Mouse (Mus musculus) limb, embryonic 12.5 days (tissue): ENCODE data around the gene Dglucy. TPM values are rescaled to one million over a fixed set of nuclear protein-coding genes. Genes with fewer than 3 reads are reported as not detected.

ENCODE experiments used
- ATAC-seq: fragments of 200-750 bp; cut with Nextera tagmentation; 2 replicates; pipeline ENCODE4 v1.8.0; 2017; ENCODE audit warnings: low read depth, moderate TSS enrichment; ENCODE audit not compliant: insufficient number of reproducible peaks, insufficient read depth, low FRiP score, low TSS enrichment
- H3K27ac ChIP-seq: fragments of 300-500 bp; sonication (generic); 2 replicates; pipeline ENCODE4 v1.5.1; 2016; ENCODE audit warnings: mild to moderate bottlenecking, moderate library complexity
- H3K27me3 ChIP-seq: fragments of 300-500 bp; sonication (generic); 2 replicates; pipeline ENCODE4 v1.6.1; 2016; ENCODE audit warnings: mild to moderate bottlenecking, moderate library complexity
- H3K36me3 ChIP-seq: fragments of 300-500 bp; sonication (generic); 2 replicates; pipeline ENCODE4 v1.6.1; 2016; ENCODE audit warnings: mild to moderate bottlenecking, moderate library complexity
- H3K4me1 ChIP-seq: fragments of 300-500 bp; sonication (generic); replicated peaks from 2 replicates; pipeline ENCODE4 v1.6.1; 2016
- H3K4me2 ChIP-seq: fragments of 300-500 bp; sonication (generic); 2 replicates; pipeline ENCODE4 v1.6.1; 2016; ENCODE audit warnings: mild to moderate bottlenecking, moderate library complexity
- H3K4me3 ChIP-seq: fragments of 300-500 bp; sonication (generic); replicated peaks from 2 replicates; pipeline ENCODE4 v1.5.1; 2016; ENCODE audit warnings: mild to moderate bottlenecking
- H3K9ac ChIP-seq: fragments of 300-500 bp; sonication (generic); replicated peaks from 2 replicates; pipeline ENCODE4 v1.6.1; 2016; ENCODE audit warnings: mild to moderate bottlenecking, moderate library complexity
- H3K9me3 ChIP-seq: fragments of 300-500 bp; sonication (generic); 2 replicates; pipeline ENCODE4 v1.6.1; 2016; ENCODE audit warnings: mild to moderate bottlenecking, moderate library complexity
- WGBS: fragments of 180-500 bp; shearing (Covaris S2); methylation state at CpG from one replicate; pipeline ENCODE4 v1.1.7; 2016; 5-methylcytosine and 5-hydroxymethylcytosine counted together
- polyA plus RNA-seq: library from polyadenylated mRNA; unstranded; fragments of >200 nt; fragmentation: Nextera tagmentation; extraction: Ambion mirVana; gene quantifications from 2 replicates; pipeline ENCODE4 v1.2.1, GENCODE M21; 2016

The Dglucy gene
- polyA plus RNA-seq, 1 experiment from 2014 or later, result 1.5 TPM

DNA sequence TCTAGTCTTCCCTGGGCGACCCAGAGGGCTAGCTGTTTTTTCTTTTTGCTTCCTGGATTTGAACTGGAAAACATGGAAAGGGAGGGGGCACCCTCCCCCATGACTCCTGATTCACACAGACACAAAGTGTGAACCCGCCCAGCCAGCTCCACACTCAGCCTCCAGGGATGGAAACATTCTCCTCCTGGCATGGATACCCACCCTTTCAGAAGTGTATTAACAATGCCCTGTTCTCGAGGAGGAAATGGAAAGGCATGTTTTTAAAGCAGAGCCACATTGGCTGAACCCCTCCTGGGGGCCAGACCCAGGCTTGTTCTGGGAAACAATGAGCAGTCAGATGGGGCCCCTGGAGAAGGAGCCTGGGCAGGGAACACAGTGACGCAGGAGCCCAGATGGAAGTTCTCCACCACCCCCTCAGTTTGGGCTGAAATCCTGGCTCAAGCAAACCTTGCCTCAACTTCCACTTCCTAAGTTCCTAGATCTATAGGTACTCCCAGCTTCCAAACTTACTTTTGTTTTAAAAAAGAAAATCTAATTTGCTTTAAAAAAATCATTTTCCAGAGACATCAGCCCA is 89.3 kb downstream of the Dglucy start:
- H3K9ac ChIP-seq, result no peak overlapping the region

DNA sequence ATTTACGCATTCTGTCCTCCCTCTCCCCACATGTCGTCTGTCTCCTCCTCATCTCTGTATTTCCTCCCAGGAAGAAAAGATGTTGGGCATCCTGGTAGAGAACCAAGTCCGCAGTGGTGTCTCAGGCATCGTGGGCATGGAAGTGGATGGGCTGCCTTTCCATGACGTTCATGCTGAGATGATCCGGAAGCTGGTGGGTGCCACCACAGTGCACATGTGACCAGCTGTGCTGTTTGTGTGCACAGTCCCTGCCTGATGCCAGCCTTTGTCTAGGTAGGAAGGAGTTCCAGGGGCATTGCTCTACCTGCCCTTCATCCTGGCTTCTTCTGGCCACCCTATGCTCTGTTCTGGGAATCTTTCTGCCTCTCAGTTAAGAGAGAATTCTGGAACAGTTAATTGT is 92.4 kb downstream of the Dglucy start:
- Histone ChIP-seq H3K9me3 (peaks cover 6% of the 10 kb centered on the region; the same call in 1 of the 2 replicates), H3K27ac (no peak overlapping the region), H3K4me1 (no peaks in the 10 kb centered on the region), H3K9ac (no peak overlapping the region), H3K27me3 (no peaks in the 10 kb centered on the region), H3K36me3 (no peaks in the 10 kb centered on the region), H3K4me3 (no peak overlapping the region), H3K4me2 (no peak overlapping the region)
- WGBS, result 93% methylated on average over 6 of the region's 6 CpGs
- no peak for ATAC-seq

More for the DNA sequence above, 89.3 kb downstream of the Dglucy start:
- Histone ChIP-seq H3K4me1 (no peaks in the 10 kb centered on the region), H3K4me3 (no peak overlapping the region), H3K27me3 (no peaks in the 10 kb centered on the region), H3K4me2 (no peak overlapping the region), H3K36me3 (no peaks in the 10 kb centered on the region), H3K9me3 (peaks cover 6% of the 10 kb centered on the region; the same call in 1 of the 2 replicates), H3K27ac (no peak overlapping the region)
- 72% methylated on average over 4 of the region's 4 CpGs for WGBS
- no peak for ATAC-seq

DNA sequence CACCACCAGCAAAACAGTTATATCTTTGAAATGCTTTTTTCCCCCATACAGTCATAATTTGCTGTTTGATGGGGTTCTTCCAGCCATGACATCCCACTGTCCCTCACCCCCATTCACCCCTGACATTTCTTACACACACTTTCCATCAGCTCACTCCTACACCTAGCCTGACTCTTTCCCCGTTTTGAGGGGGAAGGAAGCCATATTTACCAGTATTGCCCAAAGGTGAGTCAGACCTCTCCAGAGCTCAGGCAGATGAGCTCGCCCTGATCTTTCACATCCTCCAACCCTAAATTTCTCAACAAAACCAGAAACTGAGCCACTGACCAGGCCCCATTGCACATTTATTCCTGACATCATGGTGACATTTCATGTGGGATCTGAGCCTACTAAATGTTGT is 93.0 kb downstream of the Dglucy start:
- Histone ChIP-seq H3K36me3 (no peaks in the 10 kb centered on the region), H3K27me3 (no peaks in the 10 kb centered on the region), H3K4me3 (no peak overlapping the region), H3K27ac (no peak overlapping the region), H3K9me3 (peaks cover 6% of the 10 kb centered on the region; the same call in 1 of the 2 replicates), H3K4me2 (no peak overlapping the region), H3K4me1 (no peaks in the 10 kb centered on the region), H3K9ac (no peak overlapping the region)
- ATAC-seq, result no peak
- 86% methylated on average over 2 of the region's 2 CpGs for WGBS

DNA sequence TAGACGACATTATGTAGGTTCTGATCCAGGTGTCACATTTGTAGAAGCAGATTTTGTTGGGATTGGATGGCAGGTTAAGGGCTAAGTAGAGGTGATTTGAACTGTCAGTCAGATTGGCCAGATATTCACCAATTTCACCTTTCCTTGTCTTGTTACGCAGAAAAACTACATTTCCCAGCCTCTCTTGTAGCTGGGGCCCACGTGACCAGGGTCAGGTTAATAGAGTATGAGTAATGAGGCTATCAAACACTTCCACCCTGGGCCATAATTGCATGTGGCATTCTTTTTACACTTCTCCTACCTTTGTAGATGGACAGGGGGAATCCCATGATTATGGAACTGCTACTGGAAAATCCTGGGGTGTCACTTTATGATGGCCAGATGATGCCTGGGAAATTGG is 94.8 kb downstream of the Dglucy start:
- peaks cover 6% of the 10 kb centered on the region; the same call in 1 of the 2 replicates for H3K9me3 ChIP-seq
- WGBS, result 78% methylated on average over 3 of the region's 3 CpGs
- H3K36me3 ChIP-seq, result no peaks in the 10 kb centered on the region
- no peak for ATAC-seq
- no peaks in the 10 kb centered on the region for H3K4me1 ChIP-seq
- no peak overlapping the region for H3K9ac ChIP-seq
- no peak overlapping the region for H3K4me2 ChIP-seq
- H3K4me3 ChIP-seq, result no peak overlapping the region
- no peaks in the 10 kb centered on the region for H3K27me3 ChIP-seq
- no peak overlapping the region for H3K27ac ChIP-seq

DNA sequence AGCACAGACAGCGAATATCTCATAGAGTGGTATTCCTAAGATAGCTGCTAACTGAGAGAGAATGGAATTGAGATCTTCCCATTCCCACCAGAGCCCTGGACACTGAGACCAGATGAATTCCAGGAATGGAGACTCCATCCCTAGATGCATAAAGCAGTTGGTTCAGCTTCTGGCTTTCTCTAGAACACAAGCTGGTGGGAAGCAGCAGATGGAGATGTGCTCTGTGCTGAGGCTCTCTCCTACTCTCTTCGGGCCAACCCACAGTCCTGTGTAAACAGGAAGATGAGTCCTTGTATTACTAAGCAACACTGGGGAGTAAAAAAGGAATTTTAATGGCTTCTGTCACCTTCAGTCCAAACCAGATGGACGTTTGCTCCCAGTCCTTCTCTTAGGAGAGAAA is 96.7 kb downstream of the Dglucy start:
- WGBS, result 53% methylated on average over 3 of the region's 3 CpGs
- no peak overlapping the region for H3K27ac ChIP-seq
- no peaks in the 10 kb centered on the region for H3K4me1 ChIP-seq
- ATAC-seq, result no peak
- H3K9me3 ChIP-seq, result no peaks in the 10 kb centered on the region
- no peaks in the 10 kb centered on the region for H3K27me3 ChIP-seq
- H3K36me3 ChIP-seq, result no peaks in the 10 kb centered on the region
- no peak overlapping the region for H3K9ac ChIP-seq
- no peak overlapping the region for H3K4me2 ChIP-seq
- H3K4me3 ChIP-seq, result no peak overlapping the region

DNA sequence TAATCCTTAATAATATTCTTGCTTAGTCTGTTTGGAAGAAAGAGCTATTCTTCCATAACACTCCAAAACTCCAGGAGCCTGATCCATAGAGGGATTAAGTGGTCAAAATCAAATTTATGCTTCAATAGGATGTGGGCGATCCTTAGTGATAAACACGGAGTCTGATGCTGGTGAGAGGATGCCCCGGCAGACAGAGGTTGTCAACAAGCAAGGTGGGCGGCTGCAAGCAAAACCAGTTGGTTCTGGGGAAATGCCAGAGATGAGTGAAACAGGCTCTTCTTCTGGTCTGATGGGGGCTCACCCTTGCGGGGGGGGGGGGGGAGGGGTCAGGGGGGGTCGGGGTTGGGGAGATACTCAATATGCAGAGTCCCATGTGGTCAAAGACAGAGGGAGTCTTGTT is 97.1 kb downstream of the Dglucy start:
- H3K9ac ChIP-seq, result no peak overlapping the region
- no peaks in the 10 kb centered on the region for H3K27me3 ChIP-seq
- H3K4me1 ChIP-seq, result no peaks in the 10 kb centered on the region
- no peaks in the 10 kb centered on the region for H3K36me3 ChIP-seq
- ATAC-seq, result no peak
- H3K27ac ChIP-seq, result no peak overlapping the region
- H3K9me3 ChIP-seq, result no peaks in the 10 kb centered on the region
- no peak overlapping the region for H3K4me3 ChIP-seq
- no peak overlapping the region for H3K4me2 ChIP-seq
- 83% methylated on average over 6 of the region's 6 CpGs for WGBS

DNA sequence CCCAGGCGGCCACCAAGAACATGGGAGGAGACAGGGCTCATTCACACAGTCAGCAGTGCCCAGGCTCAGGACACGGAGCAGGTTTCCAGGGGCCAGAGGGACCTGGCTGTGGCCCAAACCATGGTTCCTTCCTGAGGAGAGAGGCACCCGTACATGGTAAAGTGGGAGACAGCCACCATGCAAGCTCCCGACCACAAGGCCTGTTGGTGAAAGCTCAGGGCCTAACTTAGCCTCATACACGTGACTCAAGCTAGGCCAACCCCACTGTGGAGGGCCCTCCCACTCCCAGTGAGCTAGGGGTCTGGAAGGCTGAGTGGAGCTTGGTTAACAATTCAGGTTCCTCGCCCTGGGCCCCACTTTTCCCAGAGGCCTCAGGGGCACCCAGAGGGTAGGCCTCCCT is 99.1 kb downstream of the Dglucy start:
- Histone ChIP-seq H3K9me3 (no peaks in the 10 kb centered on the region), H3K36me3 (no peaks in the 10 kb centered on the region), H3K4me3 (no peak overlapping the region), H3K27me3 (no peaks in the 10 kb centered on the region), H3K9ac (no peak overlapping the region), H3K27ac (no peak overlapping the region), H3K4me1 (no peaks in the 10 kb centered on the region), H3K4me2 (no peak overlapping the region)
- ATAC-seq, result no peak
- WGBS, result 78% methylated on average over 6 of the region's 6 CpGs

DNA sequence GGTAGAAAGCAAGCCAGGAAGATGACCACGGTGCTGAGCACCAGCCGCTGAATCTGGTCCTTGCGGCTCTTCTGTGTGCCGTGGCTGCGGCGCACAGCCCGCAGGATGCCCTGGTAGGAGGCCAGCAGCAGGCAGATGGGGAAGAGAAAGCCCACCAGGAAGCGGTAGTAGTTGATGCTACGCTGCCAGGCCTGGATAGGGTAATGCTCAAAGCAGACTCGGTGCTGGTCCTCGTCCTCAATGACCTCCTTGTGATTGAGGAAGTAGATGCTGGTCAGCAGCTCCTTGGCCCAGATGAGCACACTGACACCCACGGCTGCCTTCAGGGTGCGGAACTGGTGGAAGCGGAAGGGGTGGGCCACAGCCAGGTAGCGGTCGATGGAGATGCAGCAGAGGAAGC is 99.7 kb downstream of the Dglucy start:
- Histone ChIP-seq H3K27ac (no peak overlapping the region), H3K9me3 (no peaks in the 10 kb centered on the region), H3K36me3 (no peaks in the 10 kb centered on the region), H3K4me3 (no peak overlapping the region), H3K4me1 (no peaks in the 10 kb centered on the region), H3K4me2 (no peak overlapping the region), H3K27me3 (no peaks in the 10 kb centered on the region), H3K9ac (no peak overlapping the region)
- 93% methylated on average over 16 of the region's 16 CpGs for WGBS
- ATAC-seq, result no peak

DNA sequence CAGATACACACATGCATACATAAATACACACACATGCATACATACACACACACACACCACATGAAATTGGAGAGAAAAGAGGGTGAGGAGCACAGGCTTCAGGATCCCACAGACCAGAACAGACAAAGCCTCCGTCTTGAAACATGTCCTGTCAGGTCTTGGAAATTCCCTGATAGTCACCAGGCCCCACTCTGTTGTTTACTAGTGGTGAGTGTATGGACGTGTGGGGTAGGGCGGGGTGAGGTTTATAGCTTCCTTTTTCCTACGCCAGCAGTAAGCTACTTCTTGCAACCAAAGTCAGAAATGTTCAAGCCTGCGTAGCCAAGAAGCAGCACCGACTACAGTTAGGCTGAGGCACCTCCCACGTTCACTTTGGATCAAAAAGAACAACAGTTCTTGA is 104.3 kb downstream of the Dglucy start:
- Histone ChIP-seq H3K4me2 (no peak overlapping the region), H3K9me3 (no peaks in the 10 kb centered on the region), H3K36me3 (no peaks in the 10 kb centered on the region), H3K4me3 (no peak overlapping the region), H3K9ac (no peak overlapping the region), H3K27ac (no peak overlapping the region), H3K27me3 (peaks cover 10% of the 10 kb centered on the region; the same call in 1 of the 2 replicates), H3K4me1 (no peaks in the 10 kb centered on the region)
- 64% methylated on average over 7 of the region's 7 CpGs for WGBS
- no peak for ATAC-seq

DNA sequence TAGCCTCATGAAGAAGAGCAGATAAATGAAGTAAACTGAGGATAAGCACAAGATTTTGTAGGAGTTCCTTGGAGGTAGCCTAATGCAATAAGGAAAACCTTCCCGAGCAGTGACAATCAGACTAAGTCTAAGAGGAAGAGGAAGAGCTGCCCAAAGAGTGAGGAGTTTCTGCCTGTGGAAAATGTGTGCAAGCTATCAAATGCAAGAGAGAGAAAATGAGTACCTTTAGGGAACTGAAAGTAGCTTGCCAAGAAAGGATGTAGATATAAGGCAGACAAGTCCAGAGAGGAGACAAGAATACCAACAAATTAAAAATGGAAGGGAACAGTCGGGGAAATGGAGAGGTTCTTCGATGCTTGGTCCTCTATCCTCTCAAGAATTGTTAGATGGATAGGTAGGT is 106.7 kb downstream of the Dglucy start:
- 88% methylated on average over 3 of the region's 3 CpGs for WGBS

DNA sequence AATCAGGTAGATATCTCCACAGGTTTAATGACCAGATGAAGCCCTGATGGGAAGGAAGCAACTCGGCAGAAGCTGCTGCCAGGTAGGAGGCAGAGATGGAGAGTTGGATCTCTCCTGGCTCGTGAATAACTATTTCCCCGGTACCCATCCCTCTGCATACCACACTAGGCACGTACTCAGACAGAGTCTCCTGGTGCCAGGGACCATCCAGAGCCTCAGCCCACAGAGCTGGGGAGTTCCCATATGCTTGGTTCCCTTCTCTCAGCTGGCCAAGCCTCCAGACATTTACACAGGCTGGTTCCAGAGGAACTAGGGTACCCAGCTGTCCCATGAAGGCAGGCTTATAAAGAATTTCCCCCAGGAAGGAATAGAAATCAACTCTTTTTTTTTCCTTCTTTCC is 108.0 kb downstream of the Dglucy start:
- Histone ChIP-seq H3K9me3 (no peaks in the 10 kb centered on the region), H3K36me3 (no peaks in the 10 kb centered on the region), H3K27me3 (peaks cover 10% of the 10 kb centered on the region; the same call in 1 of the 2 replicates), H3K27ac (no peak overlapping the region), H3K9ac (no peak overlapping the region), H3K4me1 (no peaks in the 10 kb centered on the region), H3K4me3 (no peak overlapping the region), H3K4me2 (no peak overlapping the region)
- 92% methylated on average over 4 of the region's 4 CpGs for WGBS
- no peak for ATAC-seq

More for the DNA sequence above, 106.7 kb downstream of the Dglucy start:
- H3K27ac ChIP-seq, result no peak overlapping the region
- H3K4me3 ChIP-seq, result no peak overlapping the region
- no peak overlapping the region for H3K4me2 ChIP-seq
- ATAC-seq, result no peak
- no peaks in the 10 kb centered on the region for H3K9me3 ChIP-seq
- no peaks in the 10 kb centered on the region for H3K36me3 ChIP-seq
- H3K27me3 ChIP-seq, result peaks cover 10% of the 10 kb centered on the region; the same call in 1 of the 2 replicates
- H3K9ac ChIP-seq, result no peak overlapping the region
- no peaks in the 10 kb centered on the region for H3K4me1 ChIP-seq

DNA sequence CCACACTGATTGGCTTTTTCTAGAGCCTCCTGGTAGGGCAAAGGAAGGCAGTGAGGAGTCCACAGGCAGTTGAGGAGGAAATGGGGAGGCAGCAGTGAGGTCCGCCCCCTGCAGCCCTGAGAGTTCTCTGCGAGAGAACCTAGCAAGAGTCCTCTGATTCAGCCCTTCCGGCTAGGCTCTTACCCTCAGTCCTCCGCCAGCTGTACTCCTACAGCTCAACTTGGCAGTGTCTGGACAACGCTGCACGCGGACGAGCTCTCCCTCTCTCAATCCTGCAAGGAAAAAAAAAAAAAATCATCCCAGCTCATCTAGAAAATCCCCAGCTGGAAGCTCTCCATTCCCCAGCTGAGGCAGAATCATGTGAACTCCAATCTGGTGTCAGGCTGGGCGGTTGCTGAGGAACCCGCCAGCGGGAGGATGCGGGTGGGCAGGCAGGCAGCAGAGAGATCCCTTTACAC is 109.0 kb downstream of the Dglucy start:
- H3K27me3 ChIP-seq, result peaks cover 10% of the 10 kb centered on the region; the same call in 1 of the 2 replicates
- H3K27ac ChIP-seq, result no peak overlapping the region
- WGBS, result 47% methylated on average over 12 of the region's 12 CpGs
- no peak overlapping the region for H3K9ac ChIP-seq
- H3K4me2 ChIP-seq, result no peak overlapping the region
- H3K36me3 ChIP-seq, result no peaks in the 10 kb centered on the region
- ATAC-seq, result no peak
- H3K9me3 ChIP-seq, result no peaks in the 10 kb centered on the region
- no peak overlapping the region for H3K4me3 ChIP-seq
- no peaks in the 10 kb centered on the region for H3K4me1 ChIP-seq
